Mouse (Mus musculus): ENCODE data around the gene Rhbdl1.

Gene Rhbdl1

GRCm38 (mm10) chr17:25792615-25793014, 44.5 kb downstream of the Rhbdl1 start, which contains the start of gene Fam173a:
Fam173a (minus strand) TSS chr17:25792901.
- DNase-seq = peak; percentile 80

GRCm38 (mm10) chr17:25791843-25792527, 45.1 kb downstream of the Rhbdl1 start:
- DNase-seq = peak; percentile 73

- DNase-seq = no peak
These were observed 45.7 kb downstream of the Rhbdl1 start for GRCm38 (mm10) chr17:25791320-25791842.

GRCm38 (mm10) chr17:25786781-25787504, 50.2 kb downstream of the Rhbdl1 start:
- no peak for DNase-seq

GRCm38 (mm10) chr17:25786280-25786679, 50.8 kb downstream of the Rhbdl1 start, which contains the start of gene Ccdc78:
Ccdc78 (plus strand) TSS chr17:25786580.
- no peak for DNase-seq

DNA sequence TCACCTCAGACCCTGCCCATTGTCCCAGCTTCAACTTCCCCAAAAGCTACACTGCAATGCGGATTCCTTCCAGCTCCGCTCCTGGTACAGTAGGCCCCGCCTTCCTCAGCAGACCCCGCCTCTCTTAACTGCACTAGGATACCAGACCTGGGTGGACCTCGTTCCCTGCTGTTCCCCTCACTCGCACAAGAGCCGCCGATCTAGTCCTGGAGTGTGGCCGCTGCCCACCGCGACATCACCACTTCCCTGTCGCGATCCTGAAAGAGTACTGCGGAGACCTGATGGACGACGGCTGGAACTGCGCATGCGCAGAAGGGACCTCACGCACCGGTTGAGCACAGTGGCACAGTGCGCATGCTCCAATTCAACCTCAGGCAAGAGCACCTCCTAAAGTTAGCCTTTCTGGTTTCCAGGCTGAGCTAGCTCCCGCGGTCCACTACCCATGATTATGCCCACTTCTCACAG, 51.8 kb downstream of the Rhbdl1 start, which contains the start of gene Haghl:
TSS of gene Haghl (minus strand) at position 393 of the 465 bp plus-strand sequence.
- DNase-seq = peak; percentile 96
